Mouse (Mus musculus) ovary, postnatal 10 days (tissue): Measurements from ENCODE around the gene Serp1.
"Not testable (repeated sequence)": the region's sequence is repeated elsewhere in the genome, so short reads cannot be mapped to it uniquely, and the experiment has no call there.

ENCODE experiments used
- DNase-seq: peaks from one replicate; pipeline ENCODE4 v3.0.0; 2022; ENCODE audit warnings: low spot score

The Serp1 gene

DNA sequence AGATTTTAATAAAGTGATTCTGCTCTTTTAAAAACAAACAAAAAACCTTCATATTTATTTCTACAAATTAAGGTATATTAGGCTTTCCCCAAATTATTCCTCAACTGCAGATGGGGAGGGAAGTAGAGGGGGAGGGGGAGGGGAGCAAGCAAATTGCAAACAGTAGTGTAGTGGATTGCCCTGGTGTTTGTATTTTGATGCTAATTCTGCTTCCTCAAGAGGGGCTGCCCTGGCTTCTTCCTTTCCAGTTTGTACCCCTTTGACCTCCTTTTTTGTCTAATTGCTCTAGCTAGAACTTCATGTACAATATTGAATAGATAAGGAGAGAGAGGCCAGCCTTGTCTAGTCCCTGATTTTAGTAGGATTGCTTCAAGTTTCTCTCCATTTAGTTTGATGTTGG, 21.0 kb downstream of the Serp1 start:
- DNase-seq = no peak

DNA sequence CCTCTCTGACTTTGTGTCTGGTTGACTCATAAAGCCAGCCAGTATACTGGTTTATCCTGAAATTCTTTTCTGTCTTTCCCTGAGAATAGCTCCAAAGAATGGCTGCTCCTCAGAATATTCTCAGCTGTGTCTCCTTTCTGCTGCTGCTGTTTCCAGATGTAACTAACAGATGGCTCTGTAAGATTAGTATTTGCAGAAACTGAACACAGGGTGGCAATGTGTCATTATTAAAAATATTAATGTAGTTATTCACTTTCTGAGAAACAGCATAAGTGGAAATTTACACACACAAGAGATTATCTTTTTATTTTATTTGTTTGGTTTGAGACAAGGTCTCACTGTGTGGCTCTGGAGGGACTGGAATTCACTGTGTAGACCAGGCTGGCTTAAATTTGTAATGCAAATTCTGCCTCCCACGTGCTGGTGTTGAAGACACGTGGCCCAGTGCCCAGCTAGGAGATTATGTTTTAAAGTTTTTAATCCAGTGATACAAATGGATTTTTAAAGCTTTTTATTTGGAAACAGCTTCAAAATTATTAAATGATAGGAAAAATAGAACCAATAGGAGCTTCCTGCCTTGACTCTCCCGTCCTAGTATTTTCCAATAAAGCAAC, 21.9 kb downstream of the Serp1 start:
- no peak for DNase-seq

DNA sequence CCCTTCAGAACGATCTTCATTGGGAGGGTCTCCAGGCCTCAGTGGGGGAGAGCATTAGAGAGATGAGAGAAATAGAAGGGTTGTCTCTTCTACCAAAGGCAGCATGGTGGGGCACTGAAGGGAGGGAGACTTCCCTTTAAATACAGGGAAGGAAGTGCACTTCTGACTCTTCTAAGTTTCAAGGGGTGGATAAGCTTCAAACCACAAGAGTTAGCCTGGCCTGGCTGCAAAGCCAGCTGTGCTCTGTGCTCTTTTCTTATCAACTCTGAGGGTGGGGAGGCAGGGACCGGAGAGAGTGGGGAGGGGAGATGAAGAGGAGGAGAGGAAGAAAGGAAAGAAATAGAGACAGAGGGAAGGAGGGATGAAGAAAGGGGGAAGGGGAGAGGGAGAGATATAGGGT, 23.7 kb downstream of the Serp1 start:
- no peak for DNase-seq

DNA sequence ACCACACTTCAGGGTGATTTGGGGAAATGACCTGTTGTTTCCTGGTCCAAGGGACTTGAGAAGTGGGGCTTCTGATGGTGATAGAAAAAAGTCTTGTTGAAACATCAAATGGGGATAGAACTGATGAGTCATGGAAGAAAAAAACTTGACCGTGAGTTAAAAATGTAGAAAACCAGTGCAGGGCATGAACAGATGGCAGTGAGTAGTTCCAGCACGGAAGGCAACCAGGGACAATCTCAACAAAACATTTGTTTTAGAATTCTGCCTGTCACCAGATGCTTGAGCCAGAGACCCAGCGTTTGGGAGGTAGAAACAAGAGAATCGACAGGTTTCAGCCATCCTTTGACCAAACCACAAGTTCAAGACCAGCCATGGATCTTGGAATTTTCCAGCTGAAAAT, 32.1 kb downstream of the Serp1 start:
- no peak for DNase-seq

DNA sequence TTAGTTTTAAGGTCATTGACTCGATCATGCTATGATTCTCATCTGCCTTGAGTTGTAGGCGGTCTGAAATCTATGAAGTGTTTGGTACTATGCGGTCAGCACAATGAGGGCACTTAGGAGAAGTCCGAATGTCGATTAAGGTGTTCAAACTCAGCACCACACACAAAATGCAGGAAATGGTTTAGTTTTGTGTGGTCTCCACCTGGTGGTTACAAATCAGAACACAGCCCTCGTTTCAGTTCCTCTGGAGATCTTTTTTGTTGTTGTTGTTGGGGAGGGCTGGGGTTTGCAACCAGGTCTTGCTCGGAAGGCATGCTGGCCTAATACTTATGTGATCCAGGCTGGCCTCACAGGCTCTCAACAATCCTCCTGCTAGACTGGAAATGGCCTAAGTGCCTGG, 34.9 kb downstream of the Serp1 start:
- DNase-seq = no peak

DNA sequence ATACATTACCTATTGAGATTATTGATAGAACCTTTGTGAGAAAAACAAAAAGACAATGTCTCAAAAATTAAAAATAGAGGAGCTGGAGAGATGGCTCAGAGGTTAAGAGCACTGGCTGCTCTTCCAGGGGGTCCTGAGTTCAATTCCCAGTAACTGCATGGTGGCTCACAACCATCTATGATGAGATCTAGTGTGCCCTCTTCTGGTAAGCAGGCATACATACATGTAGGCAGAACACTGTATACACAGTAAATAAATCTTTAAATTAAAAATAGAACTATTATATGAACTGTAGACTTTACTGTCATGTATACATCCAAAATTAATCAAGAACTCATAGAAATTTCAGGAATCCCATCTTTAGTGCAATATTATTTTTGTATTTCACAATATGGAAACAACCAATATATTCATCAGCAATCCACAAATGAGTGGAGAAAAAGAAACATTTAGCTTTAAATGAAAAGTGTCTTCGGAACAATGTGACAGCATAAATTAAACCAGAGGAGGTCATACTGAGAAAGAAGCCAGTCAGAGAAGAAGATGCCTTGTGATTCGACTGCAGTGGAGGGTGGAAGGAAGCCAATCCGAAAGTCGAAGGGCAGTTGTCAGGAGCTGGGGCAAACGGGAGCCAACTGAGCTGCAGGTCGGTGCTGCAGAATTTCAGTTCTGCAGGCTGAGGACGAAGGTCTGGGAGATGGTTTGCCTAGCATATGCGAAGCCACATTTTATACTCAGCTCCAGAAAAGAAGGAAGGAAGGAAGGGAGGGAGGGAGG, 37.5 kb downstream of the Serp1 start:
- no peak for DNase-seq

DNA sequence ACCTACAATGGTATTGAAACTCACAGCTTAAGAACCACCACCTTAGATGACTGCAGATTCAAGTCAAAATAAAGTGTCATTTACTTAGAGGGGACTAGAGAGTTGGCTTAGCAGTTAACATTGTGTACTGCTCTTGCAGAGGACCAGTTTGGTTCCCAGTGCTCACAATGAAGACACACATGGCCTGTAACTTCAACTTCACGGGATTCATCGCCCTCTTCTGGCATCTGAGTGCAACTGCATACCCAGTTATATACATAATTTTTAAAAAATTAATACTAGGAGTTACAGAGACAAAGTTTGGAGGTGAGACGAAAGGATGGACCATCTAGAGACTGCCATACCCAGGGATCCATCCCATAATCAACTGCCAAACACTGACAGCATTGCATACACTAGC, 38.6 kb downstream of the Serp1 start:
- no peak for DNase-seq

DNA sequence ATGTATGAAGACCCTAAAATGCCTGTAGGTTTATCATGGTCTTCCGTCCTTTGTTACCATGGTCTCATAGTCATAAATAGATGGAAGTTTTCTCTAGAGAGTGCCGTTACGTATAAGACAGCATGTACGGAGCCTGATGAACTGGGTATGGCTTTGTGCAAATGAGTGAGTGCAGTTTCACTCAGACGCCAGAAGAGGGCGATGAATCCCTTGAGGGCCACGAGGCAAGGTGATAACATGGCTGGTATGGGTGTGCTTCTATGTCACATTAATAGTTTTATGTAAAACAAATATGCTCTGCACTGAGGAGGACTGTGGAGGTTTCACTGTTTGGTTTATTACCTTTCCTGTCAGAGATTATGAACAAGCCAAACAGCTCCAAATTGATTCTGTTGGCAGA, 39.8 kb downstream of the Serp1 start:
- DNase-seq = no peak

DNA sequence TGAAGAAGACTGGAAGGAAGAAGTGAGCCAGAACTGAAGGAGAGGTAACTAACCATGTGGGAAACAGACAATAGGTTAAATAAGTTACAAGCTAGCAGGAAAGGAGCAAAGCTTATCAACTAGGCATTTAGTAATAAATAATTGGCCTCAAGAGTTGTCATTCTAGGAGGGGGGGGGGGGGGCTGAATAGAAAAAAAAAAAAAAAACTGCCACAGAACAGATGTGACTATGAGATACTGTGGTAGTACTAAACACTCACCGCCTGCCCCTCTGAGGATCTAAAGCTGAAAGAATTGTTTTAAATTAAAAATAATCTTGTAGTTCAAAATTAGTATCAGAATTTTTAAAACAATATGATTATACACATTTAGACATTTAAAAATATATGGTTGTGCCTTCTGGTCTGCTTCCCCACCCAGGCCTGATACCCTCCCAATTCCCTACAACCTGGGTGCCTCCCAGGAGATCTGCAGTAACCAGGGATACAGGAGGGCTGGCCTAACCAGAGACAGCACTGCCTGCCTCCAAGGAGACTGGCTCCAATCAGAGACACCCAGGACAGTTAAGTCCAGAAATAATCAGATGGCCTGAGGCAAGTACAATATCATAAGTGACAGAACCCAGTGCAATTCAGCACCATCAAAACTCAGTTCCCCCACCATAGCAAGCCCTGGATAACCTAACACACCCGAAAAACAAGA, 46.8 kb downstream of the Serp1 start:
- no peak for DNase-seq

DNA sequence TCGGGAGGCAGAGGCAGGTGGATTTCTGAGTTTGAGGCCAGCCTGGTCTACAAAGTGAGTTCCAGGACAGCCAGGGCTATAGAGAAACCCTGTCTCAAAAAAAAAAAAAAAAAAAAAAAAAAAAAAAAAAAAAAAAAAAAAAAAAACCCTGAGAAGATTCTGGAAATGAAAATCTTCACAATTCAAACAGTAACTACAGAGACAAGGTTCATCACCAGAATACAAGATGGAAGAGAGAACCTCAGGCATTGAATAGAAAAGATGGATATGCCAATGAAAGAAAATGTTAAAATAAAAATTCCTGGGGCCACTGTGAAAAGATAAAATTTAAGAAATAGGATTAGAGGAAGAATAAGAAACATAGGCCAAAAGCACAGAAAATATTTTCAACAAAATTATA, 50.4 kb downstream of the Serp1 start:
- DNase-seq = not testable (repeated sequence)
